Mouse (Mus musculus): ENCODE measurements around the gene Gngt1.

DNA sequence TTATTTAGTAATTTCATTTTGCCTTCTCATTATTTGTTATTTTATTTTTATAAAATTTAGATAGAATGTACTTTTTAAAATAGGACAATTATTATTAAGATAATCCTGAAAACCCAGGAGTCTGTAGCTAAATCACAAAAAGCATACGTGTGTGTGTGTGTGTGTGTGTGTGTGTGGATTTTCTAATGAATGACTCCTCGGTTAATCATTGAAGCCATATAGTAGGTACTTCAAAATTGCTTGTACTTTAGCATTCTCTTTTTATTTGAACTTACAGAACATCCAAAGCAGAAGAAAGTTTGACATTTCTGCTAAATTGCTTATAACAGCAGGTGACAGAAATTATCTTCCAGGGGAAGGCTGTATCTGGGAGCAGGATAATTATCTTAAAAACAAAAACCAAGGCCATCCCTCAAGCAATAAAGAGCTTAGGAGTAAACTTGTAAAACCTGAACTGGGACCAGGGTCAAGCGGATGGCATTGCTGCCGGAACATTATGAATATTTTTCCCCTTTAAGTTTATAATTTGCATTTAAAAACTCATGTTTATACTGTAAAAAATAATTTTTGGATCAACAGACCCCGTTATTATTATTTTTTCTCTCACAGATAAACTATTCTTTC lies 10.8 kb upstream of the Gngt1 start:
- TF ChIP-seq GATA1 (IDR thresholded peaks at IDR 0.05; ENCODE audit: low read length) (no peak), TAL1 (IDR thresholded peaks at IDR 0.05; ENCODE audit: low read length) (no peak)

Data from erythroblast, embryonic 14.5 days (primary cell).